15 mouse cellular contexts compared by ENCODE assay signal in the genomic region with DNA sequence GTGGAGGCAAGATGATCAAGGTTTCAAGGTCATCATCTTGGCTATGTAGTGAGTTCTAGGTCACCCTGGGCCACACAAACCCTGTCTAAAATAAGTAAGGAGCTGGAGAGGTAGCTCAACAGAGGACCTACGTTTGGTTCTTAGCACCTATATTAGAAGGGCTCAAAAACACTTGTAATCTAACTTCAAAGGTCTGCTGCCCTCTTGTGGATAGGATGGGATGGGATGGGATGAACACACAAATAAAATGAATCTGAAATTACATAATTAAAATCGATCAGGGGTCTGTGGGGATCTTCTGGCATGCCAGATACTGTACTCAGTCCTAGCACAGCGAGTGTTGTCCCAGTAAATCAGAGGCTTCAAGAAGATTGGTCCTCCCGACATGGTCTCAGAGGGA.
DNase-seq lines count a peak whose midpoint lies in the region; ATAC-seq and TF ChIP-seq lines count a peak whose summit lies in the region.
"Had no signal": no experiment of that assay in that cellular context is flagged by ENCODE, and none has a peak within 500 bp of the region (broad histone marks: within the 10 kb centered on the region; RNA-seq: fewer than 3 reads in every experiment).

No protein-coding gene starts in this region.

- no peak for DNase-seq in kidney, postnatal 0 days (ENCODE audit: low spot score)
- no peak for DNase-seq in kidney, adult 18-20 months
- DNase-seq in thymus, postnatal 14 days, result peak; percentile 12
- DNase-seq in thymus, postnatal 36 days, result no peak
- peak; percentile 54 for DNase-seq in NIH3T3 (ENCODE audit: low read depth)
- no peak for DNase-seq in cerebellum, postnatal 4 days (ENCODE audit: low spot score in 2 of 2)
- no peak for DNase-seq in adrenal gland, postnatal 36 days
- DNase-seq: cerebellum, adult 9-10 months; gastrocnemius, postnatal 36 days; kidney, adult 9 months had no signal

- no peak overlapping the region for H3K4me3 ChIP-seq in kidney, postnatal 0 days (replicated peaks; ENCODE audit: low read depth, low read length)
- H3K4me3 ChIP-seq: erythroblast, embryonic 14.5 days; hindbrain, embryonic 12.5 days; neural tube, embryonic 13.5 days had no signal

- no peak for ATAC-seq in kidney, postnatal 0 days (replicated peaks; ENCODE audit: low FRiP score, low read depth)
- ATAC-seq: midbrain, embryonic 16.5 days had no signal

- H3K9ac ChIP-seq in kidney, postnatal 0 days (ENCODE audit: low read depth, low read length), result no peak overlapping the region
- H3K9ac ChIP-seq: hindbrain, embryonic 12.5 days; neural tube, embryonic 13.5 days had no signal

- TF ChIP-seq CTCF in kidney, postnatal 0 days (IDR thresholded peaks at IDR 0.05; ENCODE audit: low read depth), result peak; percentile 46; the same call in 1 of the 2 replicates

- no peaks in the 10 kb centered on the region for H3K27me3 ChIP-seq in kidney, postnatal 0 days (ENCODE audit: insufficient read depth, low read length)
- H3K27me3 ChIP-seq: hindbrain, embryonic 12.5 days; neural tube, embryonic 13.5 days had no signal

- no peak overlapping the region for H3K4me2 ChIP-seq in kidney, postnatal 0 days (ENCODE audit: low read length)
- H3K4me2 ChIP-seq: hindbrain, embryonic 12.5 days; liver, embryonic 11.5 days; neural tube, embryonic 13.5 days had no signal

- 0 out of 2 replicates have a peak, but pooled peaks cover 4% of the 10 kb centered on the region for H3K36me3 ChIP-seq in kidney, postnatal 0 days (ENCODE audit: insufficient read depth, low read length)
- H3K36me3 ChIP-seq: hindbrain, embryonic 12.5 days; neural tube, embryonic 13.5 days had no signal

- 92% methylated on average over 4 of the region's 4 CpGs for WGBS in kidney, postnatal 0 days

- no peaks in the 10 kb centered on the region for H3K9me3 ChIP-seq in kidney, postnatal 0 days (replicated peaks; ENCODE audit: low read length)
- H3K9me3 ChIP-seq: hindbrain, embryonic 12.5 days; neural tube, embryonic 13.5 days had no signal

- no peak overlapping the region for H3K27ac ChIP-seq in kidney, postnatal 0 days
- H3K27ac ChIP-seq: hindbrain, embryonic 12.5 days; neural tube, embryonic 13.5 days had no signal

- H3K4me1 ChIP-seq in kidney, postnatal 0 days (replicated peaks; ENCODE audit: insufficient read depth, low read length), result 0 out of 2 replicates have a peak, but pooled peaks cover 5% of the 10 kb centered on the region
- H3K4me1 ChIP-seq: hindbrain, embryonic 12.5 days had no signal

Comparison
In these comparisons a context has a peak if more than half of its experiments do, and no peak if none do; other contexts are left out.
1. DNase-seq: peak in thymus, postnatal 14 days (single experiment) and NIH3T3 (single experiment); none in kidney, postnatal 0 days (single experiment), kidney, adult 18-20 months (single experiment), thymus, postnatal 36 days (0 of 2), cerebellum, postnatal 4 days (0 of 2) and adrenal gland, postnatal 36 days (0 of 2).